Mouse (Mus musculus) thymus, adult 2 months (tissue): ENCODE results near the gene Cplx3. TPM values are rescaled to one million over a fixed set of nuclear protein-coding genes. Genes with fewer than 3 reads are reported as not detected.

Experiments used
- DNase-seq: peaks from one replicate; pipeline ENCODE4 v3.0.0; 2021
- H3K27ac ChIP-seq: fragments of 200-500 bp; 2 replicates; pipeline ENCODE4 v1.5.1; 2012; ENCODE audit warnings: low read length, control low read depth; ENCODE audit not compliant: control insufficient read depth, insufficient read depth
- H3K27me3 ChIP-seq: fragments of 200-500 bp; 2 replicates; pipeline ENCODE4 v1.6.1; 2012; ENCODE audit warnings: mild to moderate bottlenecking, low read length, moderate library complexity, mixed read lengths; ENCODE audit not compliant: control insufficient read depth, insufficient read depth
- H3K36me3 ChIP-seq: fragments of 200-500 bp; 2 replicates; pipeline ENCODE4 v1.6.1; 2012; ENCODE audit warnings: mild to moderate bottlenecking, low read length, moderate library complexity; ENCODE audit not compliant: control insufficient read depth, insufficient read depth
- H3K4me1 ChIP-seq: fragments of 200-500 bp; replicated peaks from 2 replicates; pipeline ENCODE4 v1.6.1; 2012; ENCODE audit warnings: low read length; ENCODE audit not compliant: control insufficient read depth, insufficient read depth
- H3K4me3 ChIP-seq: fragments of 200-500 bp; 2 replicates; pipeline ENCODE4 v1.5.1; 2012; ENCODE audit warnings: mild to moderate bottlenecking, low read length, control low read depth, moderate library complexity; ENCODE audit not compliant: control insufficient read depth, insufficient read depth
- CTCF ChIP-seq: fragments of 200-500 bp; IDR thresholded peaks from 2 replicates; pipeline ENCODE4 v1.5.1; 2012; ENCODE audit warnings: mild to moderate bottlenecking, control low read depth, low read length, moderate library complexity, borderline replicate concordance; ENCODE audit not compliant: control insufficient read depth, poor library complexity, insufficient read depth; ENCODE audit errors: extremely low read depth
- POLR2A ChIP-seq: fragments of 200-500 bp; IDR thresholded peaks from 2 replicates; pipeline ENCODE4 v1.6.1; 2012; ENCODE audit warnings: mild to moderate bottlenecking, low read length, control low read depth, moderate library complexity; ENCODE audit not compliant: control insufficient read depth, poor library complexity, insufficient read depth; ENCODE audit errors: extremely low read depth
- whole genome bisulfite sequencing: fragments of 180-500 bp; shearing (Covaris S2); methylation state at CpG from one replicate; pipeline ENCODE4 v1.1.7; 2018; 5-methylcytosine and 5-hydroxymethylcytosine counted together
- polyA plus RNA-seq: library from polyadenylated mRNA; depleted of rRNA; stranded (reverse); fragments of >200 nt; gene quantifications from 2 replicates; pipeline ENCODE4 v1.2.3, GENCODE M21; 2012; rRNA removed

Cplx3 gene
- polyA plus RNA-seq, 1 experiment, result 0.34 TPM

DNA sequence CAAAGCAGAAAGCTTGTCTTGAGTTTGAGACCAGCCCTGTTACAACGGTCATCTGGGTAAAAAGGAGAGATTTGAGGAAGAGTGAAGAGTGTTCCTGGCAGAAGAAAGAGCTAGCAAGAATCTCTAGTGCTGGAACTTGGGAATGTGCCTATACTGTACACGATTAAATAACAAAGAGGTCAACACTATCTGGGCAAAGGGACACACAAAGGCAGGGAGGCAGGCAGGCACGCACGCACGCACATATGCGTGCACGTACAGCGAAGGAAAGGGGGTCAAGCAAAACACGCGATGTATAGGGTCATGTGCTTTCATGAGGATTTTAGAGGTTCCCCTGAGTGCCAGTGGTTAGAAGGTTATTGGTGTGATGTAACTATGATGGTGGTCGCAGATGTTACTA, 53.0 kb downstream of the Cplx3 start:
- DNase-seq, result no peak
- peaks cover 4% of the 10 kb centered on the region for H3K4me1 ChIP-seq
- H3K36me3 ChIP-seq, result no peaks in the 10 kb centered on the region
- no peak overlapping the region for H3K27ac ChIP-seq
- H3K4me3 ChIP-seq, result no peak overlapping the region
- TF ChIP-seq CTCF (no peak), POLR2A (no peak)
- H3K27me3 ChIP-seq, result no peaks in the 10 kb centered on the region
- 88% methylated on average over 11 of the region's 11 CpGs for WGBS

DNA sequence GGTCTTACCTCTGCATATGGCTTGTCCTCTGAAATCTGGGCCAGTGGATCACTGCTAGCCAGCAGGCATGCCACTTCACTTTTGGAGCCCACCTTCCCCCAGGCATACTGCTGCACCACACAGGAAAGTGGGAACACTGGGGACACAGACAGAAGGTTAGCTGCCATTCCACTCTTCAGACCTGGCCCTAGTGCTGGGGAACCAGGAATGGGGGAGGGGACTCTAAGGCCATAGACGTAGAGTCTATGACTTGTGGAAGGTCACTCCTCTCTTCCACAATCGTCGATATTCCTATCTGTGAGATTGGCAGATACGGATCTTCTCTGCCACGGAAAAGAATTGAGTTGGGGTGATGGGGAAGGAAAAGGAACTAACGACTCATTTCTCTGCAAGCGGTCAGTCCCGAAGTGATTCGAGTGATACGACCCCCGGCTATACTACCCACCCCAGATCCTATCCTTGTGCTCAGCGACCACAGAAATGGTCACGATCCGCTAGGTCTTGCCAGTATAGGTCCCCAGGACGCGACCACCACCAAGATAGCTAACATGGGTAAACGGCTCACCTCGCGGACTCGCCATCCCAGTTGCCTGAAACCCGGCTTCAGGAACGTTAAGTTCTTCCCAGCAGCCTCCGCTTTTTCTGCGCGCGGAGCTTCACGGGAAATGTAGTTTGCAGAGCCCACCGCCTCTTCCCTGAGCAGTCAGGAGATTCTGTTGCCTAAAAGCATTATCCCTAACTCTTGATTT, 53.8 kb downstream of the Cplx3 start, which contains the start of gene Mpi:
TSS of gene Mpi (minus strand) at position 625 of the 749 bp plus-strand sequence.
- peak; percentile 69 for DNase-seq
- no peaks in the 10 kb centered on the region for H3K27me3 ChIP-seq
- peak within 1 kb of the TSS; percentile 98 for H3K4me3 ChIP-seq
- WGBS, result under 1% methylated on average over 28 of the region's 28 CpGs
- H3K4me1 ChIP-seq, result peaks cover 4% of the 10 kb centered on the region
- H3K36me3 ChIP-seq, result no peaks in the 10 kb centered on the region
- no peak within 1 kb of the TSS for H3K27ac ChIP-seq
- TF ChIP-seq CTCF, result no peak
- TF ChIP-seq POLR2A, result no peak

GRCm38 (mm10) chr9:57550126-57550862, 55.8 kb downstream of the Cplx3 start:
- no peak for DNase-seq
- 96% methylated on average over 11 of the region's 11 CpGs for WGBS
- H3K27ac ChIP-seq, result no peak overlapping the region
- no peaks in the 10 kb centered on the region for H3K27me3 ChIP-seq
- peaks cover 4% of the 10 kb centered on the region for H3K4me1 ChIP-seq
- TF ChIP-seq POLR2A (no peak), CTCF (no peak)
- H3K36me3 ChIP-seq, result no peaks in the 10 kb centered on the region
- H3K4me3 ChIP-seq, result no peak overlapping the region

Other genes with a start within 250 kb of the Cplx3 start
- gene Ppcdc, start 166.2 kb downstream of the Cplx3 start, polyA plus RNA-seq, result 73.8 and 82.9 TPM in 2 replicates
- gene Scamp5, start 138.2 kb downstream of the Cplx3 start, polyA plus RNA-seq, result 9.3 and 12.1 TPM in 2 replicates
- 0.26 and 0.75 TPM in 2 replicates for gene Rpp25, start 102.3 kb downstream of the Cplx3 start, polyA plus RNA-seq
- 376 and 397 TPM in 2 replicates for gene Cox5a, start 85.0 kb downstream of the Cplx3 start, polyA plus RNA-seq
- gene Fam219b, start 68.8 kb downstream of the Cplx3 start, polyA plus RNA-seq, result 9.8 and 10.4 TPM in 2 replicates
- gene Mpi, start 53.5 kb downstream of the Cplx3 start, polyA plus RNA-seq, result 39.1 and 54.3 TPM in 2 replicates
- 117 and 134 TPM in 2 replicates for gene Scamp2, start 45.3 kb downstream of the Cplx3 start, polyA plus RNA-seq
- gene Ulk3, start 16.8 kb downstream of the Cplx3 start, polyA plus RNA-seq, result 65.7 and 71.9 TPM in 2 replicates
- gene Lman1l, start 14.5 kb upstream of the Cplx3 start, polyA plus RNA-seq, result 0.20 and 0.26 TPM in 2 replicates
- 245 and 301 TPM in 2 replicates for gene Csk, start 47.4 kb upstream of the Cplx3 start, polyA plus RNA-seq
- 1.1 and 2.5 TPM in 2 replicates for gene Cyp1a2, start 77.4 kb upstream of the Cplx3 start, polyA plus RNA-seq
- 0.15 and 0.24 TPM in 2 replicates for gene Cyp1a1, start 81.6 kb upstream of the Cplx3 start, polyA plus RNA-seq
- 31.4 and 31.7 TPM in 2 replicates for gene Edc3, start 102.3 kb upstream of the Cplx3 start, polyA plus RNA-seq
- gene Clk3, start 159.6 kb upstream of the Cplx3 start, polyA plus RNA-seq, result 597 and 762 TPM in 2 replicates
- gene Arid3b, start 230.5 kb upstream of the Cplx3 start, polyA plus RNA-seq, result 68.0 and 70.3 TPM in 2 replicates